Mouse (Mus musculus): ENCODE measurements around the gene Pdcd11. TPM values are rescaled to one million over a fixed set of nuclear protein-coding genes. Genes with fewer than 3 reads are reported as not detected.
A peak's percentile ranks its signal among the peaks of the same experiment; 100 is the strongest.
"Not testable (repeated sequence)": the region's sequence is repeated elsewhere in the genome, so short reads cannot be mapped to it uniquely, and the experiment has no call there.

The Pdcd11 gene
- polyA plus RNA-seq, 1 experiment = 5.8 TPM

DNA sequence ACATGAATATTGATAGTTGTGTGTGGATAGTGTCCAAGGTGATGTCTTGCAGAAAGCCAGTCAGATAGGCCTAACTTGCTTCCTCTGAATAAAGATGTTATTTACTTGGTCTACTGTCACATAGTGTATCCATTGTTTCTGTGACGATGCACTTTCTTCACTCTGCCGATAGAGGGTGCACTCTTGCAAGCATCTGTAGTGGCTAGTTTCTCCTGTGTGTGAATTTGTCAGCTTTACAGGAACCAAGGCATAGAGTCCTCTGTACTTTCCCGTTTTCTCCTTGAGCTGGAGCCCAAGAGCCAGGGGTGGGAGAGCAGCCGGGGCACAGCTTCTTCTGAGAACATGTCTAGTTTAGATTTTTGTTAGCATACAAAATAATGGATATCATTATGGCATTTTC lies 30.5 kb downstream of the Pdcd11 start:
- WGBS = 33% methylated on average over 4 of the region's 4 CpGs
- no peak for DNase-seq (ENCODE audit: low read depth, low spot score)

GRCm38 (mm10) chr19:47122802-47123201 lies 32.2 kb downstream of the Pdcd11 start:
- 35% methylated on average over 2 of the region's 2 CpGs for WGBS

GRCm38 (mm10) chr19:47128164-47128563 lies 37.6 kb downstream of the Pdcd11 start:
- no peak for DNase-seq (ENCODE audit: low read depth, low spot score)
- 91% methylated on average over 10 of the region's 10 CpGs for WGBS

More at GRCm38 (mm10) chr19:47122802-47123201, 32.2 kb downstream of the Pdcd11 start:
- DNase-seq (ENCODE audit: low read depth, low spot score) = no peak

GRCm38 (mm10) chr19:47128835-47129234 lies 38.3 kb downstream of the Pdcd11 start:
- no peak for DNase-seq (ENCODE audit: low read depth, low spot score)
- 91% methylated on average over 11 of the region's 11 CpGs for WGBS

GRCm38 (mm10) chr19:47130551-47131125 lies 40.1 kb downstream of the Pdcd11 start:
- 90% methylated on average over 15 of the region's 15 CpGs for WGBS
- DNase-seq (ENCODE audit: low read depth, low spot score) = no peak

DNA sequence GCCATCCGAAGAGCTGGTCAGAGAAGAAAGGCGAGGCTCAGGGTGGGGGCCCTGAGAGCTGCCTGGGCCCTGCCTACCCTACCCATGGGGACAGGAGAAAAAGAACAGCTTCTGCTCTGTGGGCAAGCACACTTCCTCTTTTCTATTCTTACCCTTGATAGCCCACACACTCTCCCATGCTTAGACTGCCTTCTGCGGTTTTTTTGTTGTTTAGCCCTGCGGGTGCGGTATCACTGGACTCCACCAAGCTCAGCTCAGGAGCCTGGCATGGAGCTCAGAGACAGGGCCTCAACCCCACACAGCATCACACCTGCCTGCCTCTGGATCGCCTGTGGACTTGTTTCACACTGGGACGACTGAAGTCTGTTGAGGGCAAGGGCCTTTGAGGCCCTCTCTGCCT lies 42.6 kb downstream of the Pdcd11 start:
- DNase-seq (ENCODE audit: low read depth, low spot score) = no peak

GRCm38 (mm10) chr19:47135568-47135967 lies 45.0 kb downstream of the Pdcd11 start:
- WGBS = 87% methylated on average over 17 of the region's 17 CpGs
- no peak for DNase-seq (ENCODE audit: low read depth, low spot score)

More for the DNA sequence above, 42.6 kb downstream of the Pdcd11 start:
- 84% methylated on average over 7 of the region's 7 CpGs for WGBS

DNA sequence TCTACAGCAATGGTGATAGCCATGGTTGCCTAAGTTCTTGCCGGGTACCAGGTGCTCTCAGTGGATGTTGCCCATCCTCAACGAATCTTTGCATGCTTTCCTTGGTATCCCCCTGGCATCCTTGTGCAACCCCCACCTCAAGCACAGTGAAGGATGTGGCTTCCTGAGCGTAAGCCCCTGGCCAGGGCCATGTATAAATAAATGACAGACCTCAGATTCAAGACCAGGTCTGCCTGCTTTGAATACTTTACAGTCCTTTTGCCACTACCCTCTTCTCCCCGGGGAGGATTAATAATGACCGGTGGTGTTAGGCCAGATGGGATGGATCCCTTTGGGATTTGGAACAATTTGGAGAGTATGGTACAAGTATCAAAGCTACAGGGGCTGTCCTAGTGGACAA lies 45.6 kb downstream of the Pdcd11 start:
- 83% methylated on average over 5 of the region's 5 CpGs for WGBS
- no peak for DNase-seq (ENCODE audit: low read depth, low spot score)

- 0% methylated on average over 6 of the region's 6 CpGs for WGBS
- DNase-seq (ENCODE audit: low read depth, low spot score) = peak; percentile 56
Observed at GRCm38 (mm10) chr19:47137051-47137581, 46.5 kb downstream of the Pdcd11 start.

- 8% methylated on average over 28 of the region's 28 CpGs for WGBS
Observed at GRCm38 (mm10) chr19:47137771-47138421, 47.3 kb downstream of the Pdcd11 start, which contains the start of gene Calhm2. Gene Calhm2, minus strand, starts transcription at chr19:47138294.

DNA sequence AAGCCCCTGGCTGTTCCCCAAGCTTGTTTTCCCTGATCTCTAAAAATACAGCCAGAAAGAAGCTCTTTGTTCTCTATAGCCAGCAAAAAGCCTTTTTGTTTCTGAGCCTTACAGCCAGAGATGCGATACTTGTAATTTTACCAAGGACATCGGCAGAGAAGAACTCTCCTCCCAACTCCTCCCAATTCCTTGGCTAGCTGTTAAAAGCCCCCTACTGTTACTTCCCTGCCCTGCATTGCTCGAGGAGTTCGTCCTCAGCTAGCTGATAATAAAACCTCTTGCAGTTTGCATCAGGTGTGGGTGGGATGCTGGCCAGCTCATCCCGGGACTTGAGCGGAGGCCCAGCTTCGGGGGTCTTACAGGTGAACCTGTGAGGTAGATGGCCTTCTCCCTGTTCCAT lies 49.0 kb downstream of the Pdcd11 start:
- 60% methylated on average over 7 of the region's 7 CpGs for WGBS
- DNase-seq (ENCODE audit: low read depth, low spot score) = not testable (repeated sequence)

More at GRCm38 (mm10) chr19:47137771-47138421, 47.3 kb downstream of the Pdcd11 start, which contains the start of gene Calhm2:
- DNase-seq (ENCODE audit: low read depth, low spot score) = no peak

DNA sequence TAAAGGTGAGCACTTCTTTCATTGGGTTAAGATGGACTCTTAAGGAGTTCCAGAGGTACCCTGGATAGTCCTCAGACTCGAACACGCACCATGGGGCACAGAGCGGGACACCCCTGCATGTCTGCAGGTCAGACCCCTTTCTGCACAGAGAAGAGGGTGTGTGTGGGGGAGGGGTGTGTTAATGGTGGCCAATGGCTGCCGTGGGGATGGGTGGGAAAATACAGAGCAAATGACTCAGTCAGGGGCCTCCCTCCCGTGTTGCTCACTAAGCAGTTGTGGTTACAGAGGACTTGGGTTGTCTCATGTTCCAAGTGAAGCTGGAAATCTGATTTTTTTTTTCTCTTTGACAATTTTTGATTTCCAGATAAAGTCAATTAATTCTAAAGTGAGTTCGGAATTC lies 51.9 kb downstream of the Pdcd11 start:
- no peak for DNase-seq (ENCODE audit: low read depth, low spot score)
- WGBS = 74% methylated on average over 6 of the region's 6 CpGs

GRCm38 (mm10) chr19:47144154-47144553 lies 53.6 kb downstream of the Pdcd11 start, which contains the start of gene Calhm1:
Gene Calhm1, minus strand, starts transcription at chr19:47144254.
- DNase-seq (ENCODE audit: low read depth, low spot score) = no peak
- 91% methylated on average over 6 of the region's 6 CpGs for WGBS

- 61% methylated on average over 5 of the region's 5 CpGs for WGBS
Observed at GRCm38 (mm10) chr19:47148267-47148847, 57.8 kb downstream of the Pdcd11 start.

GRCm38 (mm10) chr19:47149854-47150253 lies 59.3 kb downstream of the Pdcd11 start:
- no peak for DNase-seq (ENCODE audit: low read depth, low spot score)
- WGBS = 25% methylated on average over 4 of the region's 4 CpGs

More at GRCm38 (mm10) chr19:47148267-47148847, 57.8 kb downstream of the Pdcd11 start:
- no peak for DNase-seq (ENCODE audit: low read depth, low spot score)

- 21% methylated on average over 32 of the region's 32 CpGs for WGBS
- DNase-seq (ENCODE audit: low read depth, low spot score) = no peak
Observed at GRCm38 (mm10) chr19:47151332-47152061, 60.9 kb downstream of the Pdcd11 start.

- DNase-seq (ENCODE audit: low read depth, low spot score) = no peak
- 67% methylated on average over 12 of the region's 12 CpGs for WGBS
Observed at GRCm38 (mm10) chr19:47152062-47152369, 61.4 kb downstream of the Pdcd11 start.

- DNase-seq (ENCODE audit: low read depth, low spot score) = no peak
- 88% methylated on average over 7 of the region's 7 CpGs for WGBS
Observed at GRCm38 (mm10) chr19:47153767-47154166, 63.2 kb downstream of the Pdcd11 start.

DNA sequence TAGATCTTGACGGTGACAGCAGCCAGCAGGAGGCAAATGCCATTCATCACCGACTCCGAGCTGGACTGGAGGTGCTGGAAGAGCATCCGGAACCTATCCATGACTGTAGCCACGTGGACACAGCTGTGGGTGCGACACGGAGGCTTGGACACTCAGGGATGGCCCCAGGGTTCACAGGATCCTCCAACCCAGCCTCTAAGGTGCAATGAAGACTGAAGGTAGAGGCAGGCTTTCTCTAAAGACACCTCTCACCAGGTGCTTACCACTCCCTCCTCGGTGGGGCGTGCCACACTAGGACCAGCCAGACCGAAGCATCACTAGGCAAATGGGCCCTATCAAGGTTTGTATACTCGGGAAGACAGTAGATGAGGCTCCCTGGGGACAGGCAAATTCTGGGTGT lies 67.1 kb downstream of the Pdcd11 start, which contains the start of gene Calhm3:
Gene Calhm3, minus strand, starts transcription at position 101 of the 400 bp plus-strand sequence.
- no peak for DNase-seq (ENCODE audit: low read depth, low spot score)
- WGBS = 75% methylated on average over 11 of the region's 11 CpGs

DNA sequence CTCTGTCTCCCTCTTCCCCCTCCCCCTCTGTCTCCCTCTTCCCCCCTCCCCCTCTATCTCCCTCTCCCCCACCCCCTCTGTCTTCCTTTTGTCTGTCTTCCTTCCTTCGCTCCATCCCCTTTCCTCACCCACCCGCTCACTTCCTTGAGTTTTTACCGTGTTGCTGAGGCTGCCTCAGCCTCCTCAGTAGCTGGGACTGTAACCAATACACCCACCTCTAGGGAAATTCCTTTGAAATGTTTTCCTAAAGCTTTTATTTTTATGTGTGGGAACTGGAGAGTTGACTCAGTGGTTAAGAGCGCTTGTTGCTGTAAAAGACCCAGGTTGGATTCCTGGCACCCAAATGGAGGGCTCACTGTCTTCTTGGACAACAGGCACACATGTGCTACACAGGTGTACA lies 71.1 kb downstream of the Pdcd11 start:
- DNase-seq (ENCODE audit: low read depth, low spot score) = no peak
- 72% methylated on average over 4 of the region's 4 CpGs for WGBS

All from large intestine, adult 2 months (tissue).